Mouse (Mus musculus): ENCODE measurements around the gene Gnb1l. TPM values are rescaled to one million over a fixed set of nuclear protein-coding genes. Genes with fewer than 3 reads are reported as not detected.
A peak's percentile ranks its signal among the peaks of the same experiment; 100 is the strongest.

The Gnb1l gene
- polyA plus RNA-seq, 1 experiment from 2014 or later = 13.2 TPM

DNA sequence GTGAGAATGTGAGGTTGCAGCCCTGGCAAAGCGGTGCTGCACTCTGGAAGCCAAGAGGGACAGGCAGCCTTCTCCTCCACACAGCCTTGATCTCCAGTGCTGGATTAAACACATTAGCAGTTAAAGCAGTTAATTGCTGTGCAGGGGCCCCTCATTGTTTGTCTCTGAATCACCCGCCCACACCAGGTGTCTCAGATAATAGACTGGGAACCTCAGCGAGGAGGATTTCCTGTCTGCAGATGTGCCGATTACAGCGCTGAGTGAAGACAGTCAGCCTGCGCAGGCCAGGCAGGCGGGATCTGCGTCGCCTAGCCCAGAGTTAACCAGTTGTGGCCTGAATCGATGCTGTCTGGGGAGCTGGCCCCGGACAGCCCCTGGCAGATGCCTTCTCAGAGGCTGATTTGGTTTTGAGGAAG is 38.5 kb upstream of the Gnb1l start:
- no peaks in the 10 kb centered on the region for H3K36me3 ChIP-seq (replicated peaks; ENCODE audit: control insufficient read depth, insufficient read depth, low read depth, low read length)
- DNase-seq (ENCODE audit: low spot score) = peak; percentile 76
- no peaks in the 10 kb centered on the region for H3K9me3 ChIP-seq (replicated peaks; ENCODE audit: control insufficient read depth, low read length)
- no peaks in the 10 kb centered on the region for H3K27me3 ChIP-seq (ENCODE audit: control insufficient read depth, insufficient read depth, low read length)
- ATAC-seq (replicated peaks; ENCODE audit: insufficient number of reproducible peaks, low FRiP score, low TSS enrichment, low read depth) = peak; percentile 74
- peak overlapping the region; percentile 31; the same call in 1 of the 2 replicates for H3K4me2 ChIP-seq (ENCODE audit: low read depth, low read length)
- 2% methylated on average over 11 of the region's 11 CpGs for WGBS
- peaks cover 9% of the 10 kb centered on the region for H3K4me1 ChIP-seq (ENCODE audit: control insufficient read depth, insufficient read depth, low read length)
- H3K27ac ChIP-seq (replicated peaks; ENCODE audit: low read depth, low read length) = peak overlapping the region; percentile 22
- H3K9ac ChIP-seq (replicated peaks; ENCODE audit: low read length) = peak overlapping the region; percentile 45
- 0 out of 2 replicates have a peak overlapping the region, but pooled peaks have one; percentile 3 for H3K4me3 ChIP-seq (ENCODE audit: low read depth, low read length)

GRCm38 (mm10) chr16:18460826-18461225 is 37.7 kb upstream of the Gnb1l start:
- WGBS = 85% methylated on average over 3 of the region's 3 CpGs
- H3K9me3 ChIP-seq (replicated peaks; ENCODE audit: control insufficient read depth, low read length) = no peaks in the 10 kb centered on the region
- H3K4me1 ChIP-seq (ENCODE audit: control insufficient read depth, insufficient read depth, low read length) = peaks cover 9% of the 10 kb centered on the region
- no peak overlapping the region for H3K27ac ChIP-seq (replicated peaks; ENCODE audit: low read depth, low read length)
- no peaks in the 10 kb centered on the region for H3K27me3 ChIP-seq (ENCODE audit: control insufficient read depth, insufficient read depth, low read length)
- no peak overlapping the region for H3K4me2 ChIP-seq (ENCODE audit: low read depth, low read length)
- H3K36me3 ChIP-seq (replicated peaks; ENCODE audit: control insufficient read depth, insufficient read depth, low read depth, low read length) = no peaks in the 10 kb centered on the region
- no peak overlapping the region for H3K4me3 ChIP-seq (ENCODE audit: low read depth, low read length)
- ATAC-seq (replicated peaks; ENCODE audit: insufficient number of reproducible peaks, low FRiP score, low TSS enrichment, low read depth) (no peak), DNase-seq (ENCODE audit: low spot score) (no peak)
- H3K9ac ChIP-seq (replicated peaks; ENCODE audit: low read length) = no peak overlapping the region

- peaks cover 9% of the 10 kb centered on the region for H3K4me1 ChIP-seq (ENCODE audit: control insufficient read depth, insufficient read depth, low read length)
- no peaks in the 10 kb centered on the region for H3K36me3 ChIP-seq (replicated peaks; ENCODE audit: control insufficient read depth, insufficient read depth, low read depth, low read length)
- DNase-seq (ENCODE audit: low spot score) (no peak), ATAC-seq (replicated peaks; ENCODE audit: insufficient number of reproducible peaks, low FRiP score, low TSS enrichment, low read depth) (no peak)
- no peaks in the 10 kb centered on the region for H3K27me3 ChIP-seq (ENCODE audit: control insufficient read depth, insufficient read depth, low read length)
- 50% methylated on average over 9 of the region's 9 CpGs for WGBS
- H3K27ac ChIP-seq (replicated peaks; ENCODE audit: low read depth, low read length) = no peak overlapping the region
- no peak overlapping the region for H3K9ac ChIP-seq (replicated peaks; ENCODE audit: low read length)
- no peak overlapping the region for H3K4me3 ChIP-seq (ENCODE audit: low read depth, low read length)
- no peaks in the 10 kb centered on the region for H3K9me3 ChIP-seq (replicated peaks; ENCODE audit: control insufficient read depth, low read length)
- H3K4me2 ChIP-seq (ENCODE audit: low read depth, low read length) = no peak overlapping the region
Measured at GRCm38 (mm10) chr16:18462031-18462430, 36.5 kb upstream of the Gnb1l start.

GRCm38 (mm10) chr16:18462598-18462997 is 35.9 kb upstream of the Gnb1l start:
- Histone ChIP-seq H3K27ac (replicated peaks; ENCODE audit: low read depth, low read length) (no peak overlapping the region), H3K4me2 (ENCODE audit: low read depth, low read length) (no peak overlapping the region), H3K27me3 (ENCODE audit: control insufficient read depth, insufficient read depth, low read length) (no peaks in the 10 kb centered on the region), H3K4me1 (ENCODE audit: control insufficient read depth, insufficient read depth, low read length) (peaks cover 9% of the 10 kb centered on the region), H3K9me3 (replicated peaks; ENCODE audit: control insufficient read depth, low read length) (no peaks in the 10 kb centered on the region), H3K4me3 (ENCODE audit: low read depth, low read length) (no peak overlapping the region), H3K9ac (replicated peaks; ENCODE audit: low read length) (no peak overlapping the region), H3K36me3 (replicated peaks; ENCODE audit: control insufficient read depth, insufficient read depth, low read depth, low read length) (no peaks in the 10 kb centered on the region)
- DNase-seq (ENCODE audit: low spot score) (no peak), ATAC-seq (replicated peaks; ENCODE audit: insufficient number of reproducible peaks, low FRiP score, low TSS enrichment, low read depth) (no peak)
- 52% methylated on average over 8 of the region's 8 CpGs for WGBS

- Histone ChIP-seq H3K4me3 (ENCODE audit: low read depth, low read length) (no peak overlapping the region), H3K27ac (replicated peaks; ENCODE audit: low read depth, low read length) (no peak overlapping the region), H3K4me1 (ENCODE audit: control insufficient read depth, insufficient read depth, low read length) (peaks cover 8% of the 10 kb centered on the region), H3K9me3 (replicated peaks; ENCODE audit: control insufficient read depth, low read length) (no peaks in the 10 kb centered on the region), H3K4me2 (ENCODE audit: low read depth, low read length) (no peak overlapping the region), H3K9ac (replicated peaks; ENCODE audit: low read length) (no peak overlapping the region), H3K36me3 (replicated peaks; ENCODE audit: control insufficient read depth, insufficient read depth, low read depth, low read length) (no peaks in the 10 kb centered on the region), H3K27me3 (ENCODE audit: control insufficient read depth, insufficient read depth, low read length) (no peaks in the 10 kb centered on the region)
- ATAC-seq (replicated peaks; ENCODE audit: insufficient number of reproducible peaks, low FRiP score, low TSS enrichment, low read depth) (no peak), DNase-seq (ENCODE audit: low spot score) (no peak)
- WGBS = 65% methylated on average over 3 of the region's 3 CpGs
Measured at GRCm38 (mm10) chr16:18464271-18464670, 34.2 kb upstream of the Gnb1l start.

DNA sequence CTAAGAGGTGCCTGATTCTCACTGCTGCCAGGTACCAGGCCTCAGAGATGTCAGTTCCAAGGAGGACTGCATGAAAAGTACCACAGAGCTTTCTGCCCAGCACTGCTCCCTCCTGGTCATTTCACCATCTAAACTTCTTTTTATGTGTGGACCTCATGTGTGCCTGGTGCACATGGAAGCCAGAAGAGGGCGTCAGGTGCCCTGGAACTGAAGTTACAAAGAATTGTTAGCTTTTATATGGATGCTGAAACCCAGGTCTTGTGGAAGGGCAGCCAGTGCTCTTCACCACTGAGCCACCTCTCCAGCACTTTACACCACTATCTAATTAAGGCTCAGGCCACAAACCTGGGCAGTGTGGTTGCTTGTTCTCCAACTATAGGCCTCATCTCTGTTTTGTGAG is 27.7 kb upstream of the Gnb1l start:
- ATAC-seq (replicated peaks; ENCODE audit: insufficient number of reproducible peaks, low FRiP score, low TSS enrichment, low read depth) (no peak), DNase-seq (ENCODE audit: low spot score) (no peak)
- H3K27ac ChIP-seq (replicated peaks; ENCODE audit: low read depth, low read length) = no peak overlapping the region
- no peak overlapping the region for H3K4me3 ChIP-seq (ENCODE audit: low read depth, low read length)
- H3K4me2 ChIP-seq (ENCODE audit: low read depth, low read length) = no peak overlapping the region
- no peak overlapping the region for H3K9ac ChIP-seq (replicated peaks; ENCODE audit: low read length)
- no peaks in the 10 kb centered on the region for H3K9me3 ChIP-seq (replicated peaks; ENCODE audit: control insufficient read depth, low read length)
- no peaks in the 10 kb centered on the region for H3K36me3 ChIP-seq (replicated peaks; ENCODE audit: control insufficient read depth, insufficient read depth, low read depth, low read length)
- H3K4me1 ChIP-seq (ENCODE audit: control insufficient read depth, insufficient read depth, low read length) = no peaks in the 10 kb centered on the region; the same call in 1 of the 2 replicates
- WGBS = 67% methylated on average over 1 of the region's 1 CpGs
- H3K27me3 ChIP-seq (ENCODE audit: control insufficient read depth, insufficient read depth, low read length) = no peaks in the 10 kb centered on the region

- Histone ChIP-seq H3K4me1 (ENCODE audit: control insufficient read depth, insufficient read depth, low read length) (no peaks in the 10 kb centered on the region; the same call in 1 of the 2 replicates), H3K27ac (replicated peaks; ENCODE audit: low read depth, low read length) (no peak overlapping the region), H3K4me2 (ENCODE audit: low read depth, low read length) (no peak overlapping the region), H3K4me3 (ENCODE audit: low read depth, low read length) (no peak overlapping the region), H3K9me3 (replicated peaks; ENCODE audit: control insufficient read depth, low read length) (no peaks in the 10 kb centered on the region), H3K9ac (replicated peaks; ENCODE audit: low read length) (no peak overlapping the region), H3K36me3 (replicated peaks; ENCODE audit: control insufficient read depth, insufficient read depth, low read depth, low read length) (no peaks in the 10 kb centered on the region), H3K27me3 (ENCODE audit: control insufficient read depth, insufficient read depth, low read length) (no peaks in the 10 kb centered on the region)
- no peak for ATAC-seq (replicated peaks; ENCODE audit: insufficient number of reproducible peaks, low FRiP score, low TSS enrichment, low read depth)
- DNase-seq (ENCODE audit: low spot score) = no peak
- WGBS = 73% methylated on average over 11 of the region's 11 CpGs
Measured at GRCm38 (mm10) chr16:18471381-18471955, 27.0 kb upstream of the Gnb1l start.

- Histone ChIP-seq H3K9ac (replicated peaks; ENCODE audit: low read length) (no peak overlapping the region), H3K4me3 (ENCODE audit: low read depth, low read length) (no peak overlapping the region), H3K9me3 (replicated peaks; ENCODE audit: control insufficient read depth, low read length) (no peaks in the 10 kb centered on the region), H3K27me3 (ENCODE audit: control insufficient read depth, insufficient read depth, low read length) (no peaks in the 10 kb centered on the region), H3K36me3 (replicated peaks; ENCODE audit: control insufficient read depth, insufficient read depth, low read depth, low read length) (no peaks in the 10 kb centered on the region), H3K27ac (replicated peaks; ENCODE audit: low read depth, low read length) (no peak overlapping the region), H3K4me2 (ENCODE audit: low read depth, low read length) (no peak overlapping the region), H3K4me1 (ENCODE audit: control insufficient read depth, insufficient read depth, low read length) (no peaks in the 10 kb centered on the region; the same call in 1 of the 2 replicates)
- no peak for DNase-seq (ENCODE audit: low spot score)
- WGBS = 79% methylated on average over 6 of the region's 6 CpGs
- no peak for ATAC-seq (replicated peaks; ENCODE audit: insufficient number of reproducible peaks, low FRiP score, low TSS enrichment, low read depth)
Measured at GRCm38 (mm10) chr16:18471976-18472375, 26.5 kb upstream of the Gnb1l start.

Data from embryonic facial prominence, embryonic 11.5 days (tissue).